Mouse (Mus musculus): ENCODE measurements around the gene Gm20388. TPM values are rescaled to one million over a fixed set of nuclear protein-coding genes. Genes with fewer than 3 reads are reported as not detected.

Gm20388 gene
- polyA plus RNA-seq, 1 experiment from 2014 or later, result not detected

GRCm38 (mm10) chr8:121424600-121424999 is 1514.0 kb downstream of the Gm20388 start:
- Histone ChIP-seq H3K27ac (replicated peaks in 1 of 2; ENCODE audit: control insufficient read depth in 1 of 2, insufficient read depth in 1 of 2, low read depth in 2 of 2, low read length in 2 of 2) (no peak overlapping the region), H3K4me2 (ENCODE audit: low read length) (no peak overlapping the region), H3K27me3 (ENCODE audit: control insufficient read depth, insufficient read depth, low read length) (no peaks in the 10 kb centered on the region), H3K4me1 (ENCODE audit: control insufficient read depth in 2 of 2, insufficient read depth in 2 of 2, low read length in 2 of 2) (no peaks in the 10 kb centered on the region; a peak in 1 of 4 replicates), H3K9me3 (ENCODE audit: control insufficient read depth, low read length) (0 out of 2 replicates have a peak, but pooled peaks cover 4% of the 10 kb centered on the region), H3K4me3 (ENCODE audit: control insufficient read depth in 1 of 2, insufficient read depth in 1 of 2, low read depth in 1 of 2, low read length in 2 of 2) (no peak overlapping the region), H3K9ac (ENCODE audit: low read length) (no peak overlapping the region), H3K36me3 (ENCODE audit: control insufficient read depth, insufficient read depth, low read length) (no peaks in the 10 kb centered on the region)
- 77% methylated on average over 14 of the region's 14 CpGs for WGBS
- no peak for ATAC-seq (ENCODE audit: insufficient number of reproducible peaks, insufficient read depth, low FRiP score, low read depth)

- ATAC-seq (ENCODE audit: insufficient number of reproducible peaks, insufficient read depth, low FRiP score, low read depth), result peak; percentile 44
- Histone ChIP-seq H3K4me3 (ENCODE audit: control insufficient read depth in 1 of 2, insufficient read depth in 1 of 2, low read depth in 1 of 2, low read length in 2 of 2) (no peak overlapping the region), H3K4me2 (ENCODE audit: low read length) (no peak overlapping the region), H3K9ac (ENCODE audit: low read length) (no peak overlapping the region), H3K9me3 (ENCODE audit: control insufficient read depth, low read length) (no peaks in the 10 kb centered on the region), H3K27ac (replicated peaks in 1 of 2; ENCODE audit: control insufficient read depth in 1 of 2, insufficient read depth in 1 of 2, low read depth in 2 of 2, low read length in 2 of 2) (peak overlapping the region; percentile 46 to 61), H3K27me3 (ENCODE audit: control insufficient read depth, insufficient read depth, low read length) (0 out of 2 replicates have a peak, but pooled peaks cover 4% of the 10 kb centered on the region), H3K36me3 (ENCODE audit: control insufficient read depth, insufficient read depth, low read length) (no peaks in the 10 kb centered on the region), H3K4me1 (ENCODE audit: control insufficient read depth in 2 of 2, insufficient read depth in 2 of 2, low read length in 2 of 2) (peaks cover 10 to 15% of the 10 kb centered on the region in 2 experiments; a peak in 3 of 4 replicates)
- 58% methylated on average over 8 of the region's 8 CpGs for WGBS
These were observed 1520.9 kb downstream of the Gm20388 start for GRCm38 (mm10) chr8:121431499-121431898.

GRCm38 (mm10) chr8:121433466-121433865 is 1522.8 kb downstream of the Gm20388 start:
- no peak overlapping the region for H3K9ac ChIP-seq (ENCODE audit: low read length)
- no peaks in the 10 kb centered on the region for H3K36me3 ChIP-seq (ENCODE audit: control insufficient read depth, insufficient read depth, low read length)
- 0 out of 2 replicates have a peak, but pooled peaks cover 4% of the 10 kb centered on the region for H3K27me3 ChIP-seq (ENCODE audit: control insufficient read depth, insufficient read depth, low read length)
- 16% methylated on average over 17 of the region's 17 CpGs for WGBS
- H3K4me1 ChIP-seq (ENCODE audit: control insufficient read depth in 2 of 2, insufficient read depth in 2 of 2, low read length in 2 of 2), result peaks cover 12 to 15% of the 10 kb centered on the region in 2 experiments; a peak in 3 of 4 replicates
- H3K4me2 ChIP-seq (ENCODE audit: low read length), result no peak overlapping the region
- H3K27ac ChIP-seq (replicated peaks in 1 of 2; ENCODE audit: control insufficient read depth in 1 of 2, insufficient read depth in 1 of 2, low read depth in 2 of 2, low read length in 2 of 2), result no peak overlapping the region
- ATAC-seq (ENCODE audit: insufficient number of reproducible peaks, insufficient read depth, low FRiP score, low read depth), result no peak
- no peaks in the 10 kb centered on the region for H3K9me3 ChIP-seq (ENCODE audit: control insufficient read depth, low read length)
- H3K4me3 ChIP-seq (ENCODE audit: control insufficient read depth in 1 of 2, insufficient read depth in 1 of 2, low read depth in 1 of 2, low read length in 2 of 2), result no peak overlapping the region

GRCm38 (mm10) chr8:121436656-121437055 is 1526.0 kb downstream of the Gm20388 start:
- WGBS, result 57% methylated on average over 5 of the region's 5 CpGs
- no peaks in the 10 kb centered on the region for H3K9me3 ChIP-seq (ENCODE audit: control insufficient read depth, low read length)
- ATAC-seq (ENCODE audit: insufficient number of reproducible peaks, insufficient read depth, low FRiP score, low read depth), result no peak
- H3K4me3 ChIP-seq (ENCODE audit: control insufficient read depth in 1 of 2, insufficient read depth in 1 of 2, low read depth in 1 of 2, low read length in 2 of 2), result no peak overlapping the region
- H3K27me3 ChIP-seq (ENCODE audit: control insufficient read depth, insufficient read depth, low read length), result 0 out of 2 replicates have a peak, but pooled peaks cover 4% of the 10 kb centered on the region
- H3K36me3 ChIP-seq (ENCODE audit: control insufficient read depth, insufficient read depth, low read length), result no peaks in the 10 kb centered on the region
- no peak overlapping the region for H3K9ac ChIP-seq (ENCODE audit: low read length)
- H3K27ac ChIP-seq (replicated peaks in 1 of 2; ENCODE audit: control insufficient read depth in 1 of 2, insufficient read depth in 1 of 2, low read depth in 2 of 2, low read length in 2 of 2), result no peak overlapping the region
- peaks cover 13 to 14% of the 10 kb centered on the region in 2 experiments; a peak in 3 of 4 replicates for H3K4me1 ChIP-seq (ENCODE audit: control insufficient read depth in 2 of 2, insufficient read depth in 2 of 2, low read length in 2 of 2)
- 0 out of 2 replicates have a peak overlapping the region, but pooled peaks have one; percentile 18 for H3K4me2 ChIP-seq (ENCODE audit: low read length)

- peaks cover 8 to 13% of the 10 kb centered on the region in 2 experiments; a peak in 3 of 4 replicates for H3K4me1 ChIP-seq (ENCODE audit: control insufficient read depth in 2 of 2, insufficient read depth in 2 of 2, low read length in 2 of 2)
- no peak for ATAC-seq (ENCODE audit: insufficient number of reproducible peaks, insufficient read depth, low FRiP score, low read depth)
- H3K36me3 ChIP-seq (ENCODE audit: control insufficient read depth, insufficient read depth, low read length), result no peaks in the 10 kb centered on the region
- no peaks in the 10 kb centered on the region for H3K9me3 ChIP-seq (ENCODE audit: control insufficient read depth, low read length)
- H3K27me3 ChIP-seq (ENCODE audit: control insufficient read depth, insufficient read depth, low read length), result 0 out of 2 replicates have a peak, but pooled peaks cover 4% of the 10 kb centered on the region
- no peak overlapping the region for H3K4me2 ChIP-seq (ENCODE audit: low read length)
- no peak overlapping the region for H3K27ac ChIP-seq (replicated peaks in 1 of 2; ENCODE audit: control insufficient read depth in 1 of 2, insufficient read depth in 1 of 2, low read depth in 2 of 2, low read length in 2 of 2)
- no peak overlapping the region for H3K4me3 ChIP-seq (ENCODE audit: control insufficient read depth in 1 of 2, insufficient read depth in 1 of 2, low read depth in 1 of 2, low read length in 2 of 2)
- WGBS, result 62% methylated on average over 6 of the region's 6 CpGs
- no peak overlapping the region for H3K9ac ChIP-seq (ENCODE audit: low read length)
These were observed 1526.9 kb downstream of the Gm20388 start for GRCm38 (mm10) chr8:121437506-121437905.

GRCm38 (mm10) chr8:121438111-121438510 is 1527.5 kb downstream of the Gm20388 start:
- ATAC-seq (ENCODE audit: insufficient number of reproducible peaks, insufficient read depth, low FRiP score, low read depth), result no peak
- Histone ChIP-seq H3K4me1 (ENCODE audit: control insufficient read depth in 2 of 2, insufficient read depth in 2 of 2, low read length in 2 of 2) (peaks cover 7 to 13% of the 10 kb centered on the region in 2 experiments; a peak in 3 of 4 replicates), H3K9ac (ENCODE audit: low read length) (no peak overlapping the region), H3K9me3 (ENCODE audit: control insufficient read depth, low read length) (no peaks in the 10 kb centered on the region), H3K4me3 (ENCODE audit: control insufficient read depth in 1 of 2, insufficient read depth in 1 of 2, low read depth in 1 of 2, low read length in 2 of 2) (no peak overlapping the region), H3K27ac (replicated peaks in 1 of 2; ENCODE audit: control insufficient read depth in 1 of 2, insufficient read depth in 1 of 2, low read depth in 2 of 2, low read length in 2 of 2) (no peak overlapping the region), H3K27me3 (ENCODE audit: control insufficient read depth, insufficient read depth, low read length) (no peaks in the 10 kb centered on the region), H3K36me3 (ENCODE audit: control insufficient read depth, insufficient read depth, low read length) (no peaks in the 10 kb centered on the region), H3K4me2 (ENCODE audit: low read length) (no peak overlapping the region)
- WGBS, result 48% methylated on average over 6 of the region's 6 CpGs

GRCm38 (mm10) chr8:121439351-121439750 is 1528.7 kb downstream of the Gm20388 start:
- ATAC-seq (ENCODE audit: insufficient number of reproducible peaks, insufficient read depth, low FRiP score, low read depth), result no peak
- Histone ChIP-seq H3K4me2 (ENCODE audit: low read length) (no peak overlapping the region), H3K9me3 (ENCODE audit: control insufficient read depth, low read length) (no peaks in the 10 kb centered on the region), H3K9ac (ENCODE audit: low read length) (no peak overlapping the region), H3K4me3 (ENCODE audit: control insufficient read depth in 1 of 2, insufficient read depth in 1 of 2, low read depth in 1 of 2, low read length in 2 of 2) (no peak overlapping the region), H3K36me3 (ENCODE audit: control insufficient read depth, insufficient read depth, low read length) (no peaks in the 10 kb centered on the region), H3K4me1 (ENCODE audit: control insufficient read depth in 2 of 2, insufficient read depth in 2 of 2, low read length in 2 of 2) (peaks cover 3 to 5% of the 10 kb centered on the region in 2 experiments; a peak in 1 of 4 replicates), H3K27me3 (ENCODE audit: control insufficient read depth, insufficient read depth, low read length) (no peaks in the 10 kb centered on the region), H3K27ac (replicated peaks in 1 of 2; ENCODE audit: control insufficient read depth in 1 of 2, insufficient read depth in 1 of 2, low read depth in 2 of 2, low read length in 2 of 2) (no peak overlapping the region)
- 40% methylated on average over 4 of the region's 4 CpGs for WGBS

- no peak overlapping the region for H3K27ac ChIP-seq (replicated peaks in 1 of 2; ENCODE audit: control insufficient read depth in 1 of 2, insufficient read depth in 1 of 2, low read depth in 2 of 2, low read length in 2 of 2)
- 52% methylated on average over 7 of the region's 7 CpGs for WGBS
- H3K9me3 ChIP-seq (ENCODE audit: control insufficient read depth, low read length), result no peaks in the 10 kb centered on the region
- no peak overlapping the region for H3K4me2 ChIP-seq (ENCODE audit: low read length)
- ATAC-seq (ENCODE audit: insufficient number of reproducible peaks, insufficient read depth, low FRiP score, low read depth), result no peak
- no peak overlapping the region for H3K9ac ChIP-seq (ENCODE audit: low read length)
- H3K4me1 ChIP-seq (ENCODE audit: control insufficient read depth in 2 of 2, insufficient read depth in 2 of 2, low read length in 2 of 2), result peaks cover 9 to 12% of the 10 kb centered on the region in 2 experiments; a peak in 2 of 4 replicates
- no peaks in the 10 kb centered on the region for H3K27me3 ChIP-seq (ENCODE audit: control insufficient read depth, insufficient read depth, low read length)
- H3K4me3 ChIP-seq (ENCODE audit: control insufficient read depth in 1 of 2, insufficient read depth in 1 of 2, low read depth in 1 of 2, low read length in 2 of 2), result no peak overlapping the region
- no peaks in the 10 kb centered on the region for H3K36me3 ChIP-seq (ENCODE audit: control insufficient read depth, insufficient read depth, low read length)
These were observed 1532.7 kb downstream of the Gm20388 start for GRCm38 (mm10) chr8:121443361-121443760.

Data from heart, embryonic 14.5 days (tissue).